Mouse (Mus musculus): ENCODE results near the gene 2310030G06Rik.

2310030G06Rik gene

GRCm38 (mm10) chr9:50700921-50701691, 45.2 kb downstream of the 2310030G06Rik start:
- DNase-seq (ENCODE audit: low spot score) = no peak

- peak; percentile 41 for DNase-seq (ENCODE audit: low spot score)
These were observed 47.6 kb downstream of the 2310030G06Rik start for GRCm38 (mm10) chr9:50698418-50699409.

GRCm38 (mm10) chr9:50697706-50698041, 48.7 kb downstream of the 2310030G06Rik start:
- peak; percentile 75 for DNase-seq (ENCODE audit: low spot score)

- DNase-seq (ENCODE audit: low spot score) = no peak
These were observed 49.3 kb downstream of the 2310030G06Rik start for GRCm38 (mm10) chr9:50696851-50697705.

- no peak for DNase-seq (ENCODE audit: low spot score)
These were observed 51.2 kb downstream of the 2310030G06Rik start for GRCm38 (mm10) chr9:50695153-50695552.

- no peak for DNase-seq (ENCODE audit: low spot score)
These were observed 52.7 kb downstream of the 2310030G06Rik start for GRCm38 (mm10) chr9:50693631-50694030.

- no peak for DNase-seq (ENCODE audit: low spot score)
These were observed 53.4 kb downstream of the 2310030G06Rik start for GRCm38 (mm10) chr9:50692626-50693580.
